In genomic region chr17:94735437-94735836, GRCm38 (mm10) we compare ENCODE assay signal across 10 mouse cellular contexts. TPM values are rescaled to one million over a fixed set of nuclear protein-coding genes. Genes with fewer than 3 reads are reported as not detected.
DNase-seq lines count a peak whose midpoint lies in the region; ATAC-seq and TF ChIP-seq lines count a peak whose summit lies in the region.
"Had no signal": no experiment of that assay in that cellular context is flagged by ENCODE, and none has a peak within 500 bp of the region (broad histone marks: within the 10 kb centered on the region; RNA-seq: fewer than 3 reads in every experiment).

No protein-coding gene starts in this region.

- intact Hi-C loops in heart, postnatal 14 days (cut with DNase I), result no loop called here

- peak; percentile 54 for ATAC-seq in megakaryocyte, adult 5-6 weeks (ENCODE audit: poor library complexity, severe bottlenecking)

- H3K9ac ChIP-seq in MEL (ENCODE audit: control insufficient read depth, low read depth, low read length, poor library complexity, severe bottlenecking), result no peak overlapping the region
- H3K9ac ChIP-seq: embryonic facial prominence, embryonic 12.5 days; limb, embryonic 12.5 days had no signal

- H3K9me3 ChIP-seq in MEL (replicated peaks; ENCODE audit: insufficient read depth, low read length), result no peaks in the 10 kb centered on the region
- H3K9me3 ChIP-seq: embryonic facial prominence, embryonic 12.5 days; limb, embryonic 12.5 days had no signal

- peaks cover 3 to 6% of the 10 kb centered on the region in 2 experiments for H3K36me3 ChIP-seq in MEL (ENCODE audit: control insufficient read depth in 1 of 2, insufficient read depth in 2 of 2, low read length in 2 of 2)

- peak; percentile 71 for TF ChIP-seq RAD21 in MEL (IDR thresholded peaks at IDR 0.05; ENCODE audit: low read depth, low read length)

- peak; percentile 22 to 45 for DNase-seq in layer of hippocampus, postnatal 10 days (ENCODE audit: low spot score in 2 of 2)
- DNase-seq in layer of hippocampus, postnatal 36 days, result no peak
- DNase-seq in MEL (ENCODE audit: low read depth, low spot score), result peak; percentile 59
- peak; percentile 10 for DNase-seq in embryo, embryonic 9.5 days (ENCODE audit: extremely low spot score)
- no peak for DNase-seq in adrenal gland, postnatal 10 days
- no peak for DNase-seq in heart, postnatal 14 days
- no peak for DNase-seq in thymus, postnatal 0 days (ENCODE audit: low spot score)

- peak; percentile 39 to 67 (median 47) for TF ChIP-seq CTCF in MEL (IDR thresholded peaks at IDR 0.05 in 2 of 3, conservative IDR thresholded peaks at IDR 0.05 in 1 of 3; ENCODE audit: control insufficient read depth in 1 of 3, insufficient read depth in 1 of 3, low read depth in 2 of 3, low read length in 3 of 3, poor library complexity in 1 of 3, severe bottlenecking in 1 of 3)

- no peak for TF ChIP-seq POLR2A in MEL (IDR thresholded peaks at IDR 0.05; ENCODE audit: control insufficient read depth in 1 of 2, insufficient read depth in 1 of 2, low read depth in 1 of 2, low read length in 2 of 2, poor library complexity in 1 of 2)

- H3K27ac ChIP-seq in MEL (ENCODE audit: control insufficient read depth, low read depth, low read length), result no peak overlapping the region
- H3K27ac ChIP-seq: embryonic facial prominence, embryonic 12.5 days; limb, embryonic 12.5 days had no signal

- TF ChIP-seq EP300 in MEL (IDR thresholded peaks at IDR 0.05; ENCODE audit: low read depth in 1 of 2, low read length in 2 of 2), result no peak

- H3K79me2 ChIP-seq in MEL (ENCODE audit: control insufficient read depth, insufficient read depth, low read length, poor library complexity), result no peaks in the 10 kb centered on the region

- no peaks in the 10 kb centered on the region for H3K27me3 ChIP-seq in MEL (ENCODE audit: control insufficient read depth in 1 of 2, insufficient read depth in 2 of 2, low read length in 2 of 2)
- H3K27me3 ChIP-seq: embryonic facial prominence, embryonic 12.5 days; limb, embryonic 12.5 days had no signal

- H3K4me1 ChIP-seq in MEL (ENCODE audit: control insufficient read depth in 1 of 2, insufficient read depth in 2 of 2, low read length in 2 of 2), result peaks cover 0 to 4% of the 10 kb centered on the region in 2 experiments; a peak in 3 of 4 replicates
- H3K4me1 ChIP-seq: embryonic facial prominence, embryonic 12.5 days; limb, embryonic 12.5 days had no signal

- no peak overlapping the region for H3K4me3 ChIP-seq in MEL (ENCODE audit: control insufficient read depth in 1 of 2, insufficient read depth in 1 of 2, low read depth in 2 of 2, low read length in 2 of 2)
- H3K4me3 ChIP-seq: embryonic facial prominence, embryonic 12.5 days; limb, embryonic 12.5 days had no signal

TF ChIP-seq in MEL, 35 proteins besides CTCF, POLR2A, EP300 and RAD21:
- TF ChIP-seq BHLHE40 (IDR thresholded peaks at IDR 0.05; ENCODE audit: borderline replicate concordance, low read depth, low read length) (no peak), ZC3H11A (IDR thresholded peaks at IDR 0.05; ENCODE audit: low read depth, low read length) (peak; percentile 46), SMC3 (IDR thresholded peaks at IDR 0.05; ENCODE audit: low read depth, low read length) (peak; percentile 63)
TF ChIP-seq in MEL: peak in this region for 2.

RNA-seq across cellular contexts. Expression of gene Mettl4, which starts 14.4 kb away (rescaled TPM):
- total RNA-seq in layer of hippocampus, postnatal 10 days (2021), result 10 to 100 TPM; 14.3 to 16.2 TPM
- total RNA-seq in layer of hippocampus, postnatal 36 days (2021), result 10 to 100 TPM; 16.1 to 16.2 TPM
- total RNA-seq in MEL (2012; rRNA removed), result 19.6 and 19.9 TPM in 2 replicates
- 10 to 100 TPM in 1 of 2 experiments, not detected in 1; 13.4 TPM for polyA plus RNA-seq in MEL (2012; ENCODE audit: insufficient read depth in 1 of 2, insufficient read length in 2 of 2, low read depth in 1 of 2, low replicate concordance in 2 of 2, missing spikeins in 1 of 2)
- 14.5 and 15.6 TPM in 2 replicates for total RNA-seq in megakaryocyte, adult 5-6 weeks (2015)
- 14.4 and 15.2 TPM in 2 replicates for total RNA-seq in megakaryocyte, adult 5-6 weeks (2017)
- total RNA-seq in adrenal gland, postnatal 10 days (2021), result 10 to 100 TPM; 12.5 to 14.6 TPM
- total RNA-seq in heart, postnatal 14 days (2021), result 1 to 10 TPM; 8.5 TPM
- polyA plus RNA-seq in thymus, postnatal 0 days (2015; fragmentation: Nextera tagmentation; extraction: Ambion mirVana), result 24.6 and 28.2 TPM in 2 replicates

Comparison
In these comparisons a context has a peak if more than half of its experiments do, and no peak if none do; other contexts are left out.
1. DNase-seq: peak in layer of hippocampus, postnatal 10 days (2 of 2), MEL (single experiment) and embryo, embryonic 9.5 days (single experiment); none in layer of hippocampus, postnatal 36 days (0 of 2), adrenal gland, postnatal 10 days (single experiment), heart, postnatal 14 days (0 of 2) and thymus, postnatal 0 days (single experiment).